Mouse (Mus musculus) E14TG2a.4 (cell line): ENCODE measurements around the gene Dmtf1.

Experiments
- H3K27me3 ChIP-seq: 2 replicates; pipeline ENCODE4 v1.6.1; 2014; ENCODE audit warnings: low read length, control low read depth; ENCODE audit not compliant: insufficient read depth
- H3K36me3 ChIP-seq: 2 replicates; pipeline ENCODE4 v1.6.1; 2014; ENCODE audit warnings: low read length, control low read depth; ENCODE audit not compliant: insufficient read depth
- H3K4me1 ChIP-seq: replicated peaks from 2 replicates; pipeline ENCODE4 v1.6.1; 2014; ENCODE audit warnings: low read depth, low read length, control low read depth
- H3K4me3 ChIP-seq: replicated peaks from 2 replicates; pipeline ENCODE4 v1.5.1; 2014; ENCODE audit warnings: mild to moderate bottlenecking, low read length
- H3K9me3 ChIP-seq: 2 replicates; pipeline ENCODE4 v1.6.1; 2014; ENCODE audit warnings: low read length, control low read depth
- CTCF ChIP-seq: conservative IDR thresholded peaks from 2 replicates; pipeline ENCODE4 v1.5.1; 2014; ENCODE audit warnings: low read length
- NANOG ChIP-seq: IDR thresholded peaks from 2 replicates; pipeline ENCODE4 v1.6.1; 2014; ENCODE audit warnings: borderline replicate concordance, low read length, mixed read lengths
- POU5F1 ChIP-seq: IDR thresholded peaks from 2 replicates; pipeline ENCODE4 v1.6.1; 2014; ENCODE audit warnings: low read length, borderline replicate concordance

The Dmtf1 gene

DNA sequence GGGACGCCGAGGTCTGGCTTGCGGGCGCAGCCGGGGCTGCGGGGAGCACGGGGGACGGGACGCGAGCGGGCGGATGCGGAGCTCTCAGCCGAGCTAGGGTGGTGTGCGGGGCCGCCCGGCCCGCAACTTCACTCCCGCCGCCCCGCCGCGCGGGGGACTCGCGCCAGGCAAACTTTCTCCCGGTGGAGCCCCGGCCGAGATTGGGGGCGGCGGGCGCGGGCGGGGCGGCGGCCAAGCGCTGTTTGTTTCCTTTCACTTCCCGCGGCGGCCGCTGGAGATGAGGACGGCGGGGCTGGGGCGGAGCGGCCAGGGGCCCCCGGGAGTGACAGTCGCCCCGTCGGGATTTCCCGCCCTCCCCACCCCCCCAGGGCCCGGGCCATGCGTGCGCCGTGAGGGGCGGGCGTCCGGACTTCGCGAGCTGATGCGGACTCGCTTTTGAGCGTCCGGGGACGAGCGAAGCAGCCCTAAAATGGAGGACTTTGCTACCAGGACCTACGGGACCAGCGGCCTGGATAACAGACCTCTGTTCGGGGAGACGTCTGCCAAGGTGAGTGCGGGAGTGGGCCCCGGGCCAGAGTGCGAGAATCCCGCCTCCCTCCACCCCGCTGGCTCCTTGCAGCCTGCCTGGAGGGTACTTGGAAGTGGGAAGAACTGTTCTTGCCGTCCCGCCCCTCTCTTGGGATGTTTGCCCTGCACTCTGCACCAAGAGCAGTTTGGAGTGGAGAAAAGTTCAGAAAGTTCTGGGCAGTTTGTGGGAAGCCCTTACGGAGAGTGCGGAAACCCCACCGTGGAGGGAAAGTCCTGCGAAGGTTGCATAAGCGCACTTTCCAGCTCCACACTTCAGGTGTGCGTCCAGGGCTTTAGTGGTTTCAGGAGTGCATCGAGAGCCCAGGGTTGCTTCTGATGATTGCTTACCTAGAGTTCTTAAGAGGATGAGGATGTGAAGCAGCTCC, 60.5 kb downstream of the Dmtf1 start:
- H3K4me3 ChIP-seq = peak overlapping the region; percentile 93
- peaks cover 31% of the 10 kb centered on the region for H3K9me3 ChIP-seq
- H3K4me1 ChIP-seq = peaks cover 15% of the 10 kb centered on the region
- no peaks in the 10 kb centered on the region for H3K36me3 ChIP-seq
- H3K27me3 ChIP-seq = peaks cover 43% of the 10 kb centered on the region
- TF ChIP-seq CTCF (no peak), NANOG (no peak), POU5F1 (no peak)

DNA sequence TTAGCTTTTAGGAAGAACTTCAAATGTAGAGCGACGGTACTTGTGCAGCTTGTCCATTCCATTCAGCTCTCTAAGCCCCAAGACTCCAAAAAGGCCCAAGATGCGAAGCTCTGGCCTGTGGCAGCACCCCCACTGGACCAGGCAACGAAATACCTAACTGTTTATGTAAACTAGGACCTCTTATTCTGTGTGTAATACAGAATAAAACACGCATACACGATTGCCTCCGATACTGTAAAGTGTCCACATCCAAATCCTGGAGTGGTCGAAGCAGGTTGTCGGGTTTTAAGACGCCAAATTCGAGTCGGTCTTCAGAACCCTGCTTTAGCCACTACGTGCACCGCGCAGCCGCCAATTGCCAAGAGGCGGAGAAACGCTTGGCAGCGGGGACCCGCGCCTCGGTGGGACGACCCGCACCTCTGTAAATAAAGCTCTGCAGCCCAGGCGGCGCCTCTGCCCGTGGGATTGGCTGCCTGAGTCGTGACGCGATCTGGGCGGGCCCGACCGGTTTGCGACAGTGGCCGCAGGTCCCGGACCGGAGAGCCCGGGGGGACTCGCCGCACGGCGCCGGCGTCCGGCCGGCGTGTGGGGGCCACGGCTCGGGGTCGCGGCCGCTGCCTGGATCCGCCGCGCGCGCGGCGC, 61.2 kb downstream of the Dmtf1 start, which contains the start of gene Tmem243:
Tmem243 (plus strand) TSS at position 462 of the 642 bp plus-strand sequence.
- Histone ChIP-seq H3K27me3 (peaks cover 43% of the 10 kb centered on the region), H3K36me3 (no peaks in the 10 kb centered on the region), H3K4me3 (peak within 1 kb of the TSS; percentile 93), H3K9me3 (peaks cover 38% of the 10 kb centered on the region), H3K4me1 (peaks cover 15% of the 10 kb centered on the region)
- TF ChIP-seq CTCF (no peak), NANOG (no peak), POU5F1 (no peak)

- no peak overlapping the region for H3K4me3 ChIP-seq
- TF ChIP-seq POU5F1 (no peak), NANOG (no peak), CTCF (no peak)
- no peaks in the 10 kb centered on the region for H3K27me3 ChIP-seq
- no peaks in the 10 kb centered on the region for H3K36me3 ChIP-seq
- H3K9me3 ChIP-seq = peaks cover 40% of the 10 kb centered on the region
- H3K4me1 ChIP-seq = no peaks in the 10 kb centered on the region
These were observed 68.1 kb downstream of the Dmtf1 start for GRCm38 (mm10) chr5:9093490-9093889.

DNA sequence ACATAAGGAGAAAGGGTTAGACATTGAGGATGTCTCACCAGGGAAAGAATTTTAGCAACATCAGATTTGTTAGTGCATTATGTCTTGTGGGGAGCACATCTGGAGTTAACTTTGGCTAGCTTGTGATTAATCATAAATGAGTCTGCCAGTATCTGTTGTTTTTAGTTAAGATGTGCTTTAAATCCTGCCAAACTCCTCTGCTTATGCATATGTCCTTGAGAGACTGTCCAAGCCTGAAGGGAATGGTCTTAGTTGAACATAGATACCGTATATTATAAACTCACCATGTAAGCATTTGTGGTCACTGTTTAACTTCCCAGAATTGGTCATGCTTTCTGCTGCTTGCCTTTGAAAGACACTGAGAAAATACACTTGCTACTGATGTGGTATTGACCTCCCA, 68.9 kb downstream of the Dmtf1 start:
- peaks cover 33% of the 10 kb centered on the region for H3K9me3 ChIP-seq
- TF ChIP-seq POU5F1 = no peak
- no peaks in the 10 kb centered on the region for H3K36me3 ChIP-seq
- H3K27me3 ChIP-seq = no peaks in the 10 kb centered on the region
- H3K4me1 ChIP-seq = 0 out of 2 replicates have a peak, but pooled peaks cover 4% of the 10 kb centered on the region
- H3K4me3 ChIP-seq = no peak overlapping the region

GRCm38 (mm10) chr5:9090493-9091106, 71.0 kb downstream of the Dmtf1 start:
- no peaks in the 10 kb centered on the region for H3K27me3 ChIP-seq
- H3K4me1 ChIP-seq = peaks cover 8% of the 10 kb centered on the region
- H3K36me3 ChIP-seq = no peaks in the 10 kb centered on the region
- peaks cover 12% of the 10 kb centered on the region for H3K9me3 ChIP-seq
- TF ChIP-seq POU5F1 = no peak
- no peak for TF ChIP-seq NANOG
- TF ChIP-seq CTCF = no peak
- no peak overlapping the region for H3K4me3 ChIP-seq

DNA sequence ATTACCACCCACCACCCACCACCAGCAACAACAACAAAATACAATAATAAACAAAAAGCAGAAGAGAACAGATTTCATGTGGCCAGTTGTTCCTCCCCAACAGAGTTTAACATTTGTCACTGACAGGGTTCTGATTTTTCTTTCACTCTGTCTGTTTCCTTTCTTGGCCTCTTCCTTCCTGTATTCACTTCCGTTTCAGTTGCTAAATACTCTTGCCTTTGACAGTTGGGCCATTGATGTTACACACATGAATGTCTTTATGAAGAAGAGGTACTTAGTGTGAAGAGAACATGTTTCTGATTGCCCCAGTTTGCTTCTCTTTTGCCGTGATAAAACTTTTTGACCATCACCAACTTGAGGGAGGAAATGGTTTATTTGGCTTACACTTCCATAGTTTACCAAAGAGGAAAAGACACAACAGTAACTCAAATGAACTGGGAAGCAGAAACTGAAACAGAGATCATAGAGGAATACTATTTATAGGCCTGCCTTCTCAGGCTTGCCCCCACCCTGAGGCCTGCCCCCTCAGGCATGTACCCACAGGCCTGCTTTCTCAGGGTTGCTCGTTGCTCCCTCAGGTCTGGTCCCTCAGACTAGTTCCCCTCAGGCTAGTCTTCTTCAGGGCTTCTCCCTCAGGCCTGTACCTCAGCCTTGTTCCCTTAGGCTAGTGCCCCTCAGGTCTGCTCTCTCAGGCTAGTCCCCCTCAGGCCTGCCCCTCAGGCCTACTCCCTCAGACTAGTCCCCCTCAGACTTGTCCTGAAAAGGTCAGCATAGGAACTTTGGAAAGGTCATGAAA, 74.5 kb downstream of the Dmtf1 start:
- no peaks in the 10 kb centered on the region; the same call in 1 of the 2 replicates for H3K9me3 ChIP-seq
- H3K4me3 ChIP-seq = no peak overlapping the region
- TF ChIP-seq POU5F1 (no peak), NANOG (no peak), CTCF (no peak)
- no peaks in the 10 kb centered on the region for H3K36me3 ChIP-seq
- H3K27me3 ChIP-seq = no peaks in the 10 kb centered on the region
- peaks cover 8% of the 10 kb centered on the region for H3K4me1 ChIP-seq

GRCm38 (mm10) chr5:9079773-9080501, 81.6 kb downstream of the Dmtf1 start:
- H3K27me3 ChIP-seq = no peaks in the 10 kb centered on the region
- TF ChIP-seq NANOG = no peak
- no peak for TF ChIP-seq CTCF
- no peak for TF ChIP-seq POU5F1
- no peaks in the 10 kb centered on the region for H3K4me1 ChIP-seq
- H3K4me3 ChIP-seq = no peak overlapping the region
- peaks cover 25% of the 10 kb centered on the region for H3K9me3 ChIP-seq
- H3K36me3 ChIP-seq = no peaks in the 10 kb centered on the region
